In the genomic region with DNA sequence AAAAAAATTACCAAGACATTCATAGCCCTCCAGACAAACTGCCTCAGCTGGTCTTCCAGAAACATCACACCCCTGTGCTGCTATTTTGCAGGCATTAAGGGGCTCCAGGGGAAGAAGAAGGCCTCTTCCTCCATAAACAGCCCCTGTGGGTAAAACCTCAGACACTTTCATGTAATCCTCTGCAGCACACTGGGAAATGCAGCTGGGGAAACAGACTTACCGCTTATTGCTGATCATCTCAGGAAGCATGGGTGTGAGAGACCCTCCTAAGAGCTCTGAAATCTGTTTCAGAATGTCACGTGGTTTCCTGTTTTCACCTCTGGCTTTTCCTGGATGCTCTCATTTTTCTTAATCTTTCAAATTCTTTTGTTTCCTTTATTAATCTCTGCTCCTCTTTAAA, we compare ENCODE assay signal across 14 mouse cellular contexts.
A peak's percentile ranks its signal among the peaks of the same experiment; 100 is the strongest.
DNase-seq lines count a peak whose midpoint lies in the region; ATAC-seq lines count a peak whose summit lies in the region.
"Had no signal": no experiment of that assay in that cellular context is flagged by ENCODE, and none has a peak within 500 bp of the region (broad histone marks: within the 10 kb centered on the region; RNA-seq: fewer than 3 reads in every experiment).

No protein-coding gene starts in this region.

- WGBS in heart, embryonic 16.5 days, result 38% methylated on average over 2 of the region's 2 CpGs
- 22% methylated on average over 2 of the region's 2 CpGs for WGBS in liver, embryonic 16.5 days (ENCODE audit: insufficient replicate concordance)
- WGBS in liver, embryonic 12.5 days (ENCODE audit: insufficient replicate concordance), result 8% methylated on average over 2 of the region's 2 CpGs
- WGBS in neural tube, embryonic 15.5 days, result 54% methylated on average over 2 of the region's 2 CpGs

- DNase-seq in heart, postnatal 36 days, result no peak
- DNase-seq in thymus, postnatal 10 days (ENCODE audit: low spot score in 2 of 2), result peak; percentile 31 to 42
- DNase-seq: adrenal gland, postnatal 36 days; cerebellum, adult 9-11 months; layer of hippocampus, postnatal 36 days; liver, embryonic 13.5 days; lung, postnatal 36 days had no signal

- peak; percentile 76 for ATAC-seq in heart, embryonic 16.5 days (replicated peaks; ENCODE audit: extremely low read depth, insufficient read depth, low FRiP score)
- ATAC-seq in liver, embryonic 16.5 days (ENCODE audit: low read depth), result peak; percentile 37; the same call in 1 of the 2 replicates
- ATAC-seq in liver, embryonic 12.5 days, result no peak
- no peak for ATAC-seq in neural tube, embryonic 15.5 days (ENCODE audit: low FRiP score)
- ATAC-seq in erythroblast, adult 5-6 weeks (replicated peaks; ENCODE audit: low FRiP score, poor library complexity, severe bottlenecking), result no peak
- ATAC-seq: intestine, embryonic 15.5 days had no signal

- peak overlapping the region; percentile 37 for H3K27ac ChIP-seq in heart, embryonic 16.5 days (ENCODE audit: low read length)
- no peak overlapping the region for H3K27ac ChIP-seq in liver, embryonic 16.5 days (ENCODE audit: low read length)
- no peak overlapping the region for H3K27ac ChIP-seq in liver, embryonic 12.5 days
- 0 out of 2 replicates have a peak overlapping the region, but pooled peaks have one; percentile 14 for H3K27ac ChIP-seq in neural tube, embryonic 15.5 days (replicated peaks)
- H3K27ac ChIP-seq: embryonic facial prominence, embryonic 15.5 days; intestine, embryonic 15.5 days; liver, embryonic 13.5 days had no signal

- H3K9me3 ChIP-seq in heart, embryonic 16.5 days (replicated peaks; ENCODE audit: control insufficient read depth, low read length), result no peaks in the 10 kb centered on the region
- no peaks in the 10 kb centered on the region for H3K9me3 ChIP-seq in liver, embryonic 16.5 days (replicated peaks; ENCODE audit: control insufficient read depth, low read length)
- no peaks in the 10 kb centered on the region for H3K9me3 ChIP-seq in liver, embryonic 12.5 days (replicated peaks)
- no peaks in the 10 kb centered on the region for H3K9me3 ChIP-seq in neural tube, embryonic 15.5 days (replicated peaks)
- H3K9me3 ChIP-seq: embryonic facial prominence, embryonic 15.5 days; intestine, embryonic 15.5 days; liver, embryonic 13.5 days had no signal

- H3K27me3 ChIP-seq in heart, embryonic 16.5 days (ENCODE audit: control insufficient read depth, insufficient read depth, low read length), result no peaks in the 10 kb centered on the region
- H3K27me3 ChIP-seq in liver, embryonic 16.5 days (ENCODE audit: control insufficient read depth, insufficient read depth, low read depth, low read length), result no peaks in the 10 kb centered on the region
- H3K27me3 ChIP-seq in liver, embryonic 12.5 days (replicated peaks), result no peaks in the 10 kb centered on the region
- no peaks in the 10 kb centered on the region for H3K27me3 ChIP-seq in neural tube, embryonic 15.5 days (replicated peaks)
- H3K27me3 ChIP-seq: embryonic facial prominence, embryonic 15.5 days; intestine, embryonic 15.5 days; liver, embryonic 13.5 days had no signal

- H3K4me1 ChIP-seq in heart, embryonic 16.5 days (ENCODE audit: control insufficient read depth, insufficient read depth, low read length), result no peaks in the 10 kb centered on the region
- H3K4me1 ChIP-seq in liver, embryonic 16.5 days (ENCODE audit: control insufficient read depth, low read depth, low read length), result no peaks in the 10 kb centered on the region
- H3K4me1 ChIP-seq in liver, embryonic 12.5 days, result no peaks in the 10 kb centered on the region
- peaks cover 2% of the 10 kb centered on the region; the same call in 1 of the 2 replicates for H3K4me1 ChIP-seq in neural tube, embryonic 15.5 days
- H3K4me1 ChIP-seq: embryonic facial prominence, embryonic 15.5 days; intestine, embryonic 15.5 days; liver, embryonic 13.5 days had no signal

- H3K4me3 ChIP-seq in heart, embryonic 16.5 days (ENCODE audit: low read length), result no peak overlapping the region
- no peak overlapping the region for H3K4me3 ChIP-seq in liver, embryonic 16.5 days (ENCODE audit: low read depth, low read length)
- no peak overlapping the region for H3K4me3 ChIP-seq in liver, embryonic 12.5 days
- H3K4me3 ChIP-seq in neural tube, embryonic 15.5 days (replicated peaks), result no peak overlapping the region
- H3K4me3 ChIP-seq: embryonic facial prominence, embryonic 15.5 days; intestine, embryonic 15.5 days; liver, embryonic 13.5 days had no signal

- intact Hi-C loops in heart, postnatal 36 days (cut with DNase I), result loop anchor here (5.0 kb wide), 3 partner anchors 142 to 183 kb away; a partner anchor contains a TSS

- H3K36me3 ChIP-seq in heart, embryonic 16.5 days (ENCODE audit: control insufficient read depth, insufficient read depth), result no peaks in the 10 kb centered on the region
- no peaks in the 10 kb centered on the region for H3K36me3 ChIP-seq in liver, embryonic 16.5 days (ENCODE audit: control insufficient read depth, insufficient read depth)
- H3K36me3 ChIP-seq in liver, embryonic 12.5 days, result no peaks in the 10 kb centered on the region
- no peaks in the 10 kb centered on the region for H3K36me3 ChIP-seq in neural tube, embryonic 15.5 days
- H3K36me3 ChIP-seq: embryonic facial prominence, embryonic 15.5 days; intestine, embryonic 15.5 days; liver, embryonic 13.5 days had no signal

- no peak overlapping the region for H3K9ac ChIP-seq in heart, embryonic 16.5 days (ENCODE audit: low read length)
- no peak overlapping the region for H3K9ac ChIP-seq in liver, embryonic 16.5 days (ENCODE audit: low read depth, low read length)
- no peak overlapping the region for H3K9ac ChIP-seq in liver, embryonic 12.5 days
- H3K9ac ChIP-seq in neural tube, embryonic 15.5 days (replicated peaks), result no peak overlapping the region
- H3K9ac ChIP-seq: embryonic facial prominence, embryonic 15.5 days; intestine, embryonic 15.5 days; liver, embryonic 13.5 days had no signal

- H3K4me2 ChIP-seq in heart, embryonic 16.5 days (ENCODE audit: low read depth, low read length), result no peak overlapping the region
- H3K4me2 ChIP-seq in liver, embryonic 16.5 days (ENCODE audit: low read depth, low read length), result no peak overlapping the region
- no peak overlapping the region for H3K4me2 ChIP-seq in liver, embryonic 12.5 days
- H3K4me2 ChIP-seq in neural tube, embryonic 15.5 days, result no peak overlapping the region
- H3K4me2 ChIP-seq: embryonic facial prominence, embryonic 15.5 days; intestine, embryonic 15.5 days; liver, embryonic 13.5 days had no signal

Comparison
In these comparisons a context has a peak if more than half of its experiments do, and no peak if none do; other contexts are left out.
1. ATAC-seq: peak in heart, embryonic 16.5 days (single experiment) and liver, embryonic 16.5 days (single experiment); none in liver, embryonic 12.5 days (single experiment), neural tube, embryonic 15.5 days (single experiment) and erythroblast, adult 5-6 weeks (single experiment).
2. H3K27ac ChIP-seq: peak in heart, embryonic 16.5 days (single experiment) and neural tube, embryonic 15.5 days (single experiment); none in liver, embryonic 16.5 days (single experiment) and liver, embryonic 12.5 days (single experiment).
3. DNase-seq: peak in thymus, postnatal 10 days (2 of 2); none in heart, postnatal 36 days (0 of 2).